Mouse (Mus musculus) olfactory bulb, adult 2 months (tissue): ENCODE measurements around the gene Fcnb.

Source experiments
- CTCF ChIP-seq: fragments of 200-500 bp; IDR thresholded peaks from 2 replicates; pipeline ENCODE4 v1.5.1; 2012; ENCODE audit warnings: low read depth, mild to moderate bottlenecking, low read length, moderate library complexity; ENCODE audit not compliant: insufficient read depth
- POLR2A ChIP-seq: fragments of 200-500 bp; IDR thresholded peaks from 2 replicates; pipeline ENCODE4 v1.6.1; 2012; ENCODE audit warnings: mild to moderate bottlenecking, low read depth, low read length, moderate library complexity; ENCODE audit not compliant: insufficient read depth

DNA sequence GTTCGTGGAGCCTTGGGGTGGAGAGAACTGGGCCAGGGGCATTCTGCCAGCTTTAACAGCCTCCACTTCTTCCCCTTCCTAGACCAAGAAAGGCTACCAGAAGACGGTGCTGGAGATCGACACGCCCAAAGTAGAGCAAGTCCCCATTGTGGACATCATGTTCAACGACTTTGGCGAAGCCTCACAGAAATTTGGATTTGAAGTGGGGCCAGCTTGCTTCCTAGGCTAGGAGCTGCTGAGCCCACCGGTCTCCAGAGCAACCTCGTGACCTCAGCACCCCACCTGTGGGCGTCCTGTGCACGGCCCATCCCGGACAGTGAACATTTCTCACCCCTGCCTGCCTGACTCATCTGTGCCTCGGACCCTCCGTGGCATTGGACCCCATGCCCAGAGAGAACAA lies 47.9 kb downstream of the Fcnb start:
- TF ChIP-seq POLR2A (no peak), CTCF (no peak)
